Mouse (Mus musculus) forebrain, embryonic 11.5 days (tissue): ENCODE results near the gene Rimbp2. TPM values are rescaled to one million over a fixed set of nuclear protein-coding genes. Genes with fewer than 3 reads are reported as not detected.

Experiments used
- ATAC-seq: fragments of 200-750 bp; cut with Nextera tagmentation; replicated peaks from 2 replicates; pipeline ENCODE4 v1.8.0; 2017; ENCODE audit warnings: moderate TSS enrichment; ENCODE audit not compliant: low FRiP score
- DNase-seq: peaks from one replicate; pipeline ENCODE4 v3.0.0-alpha.2; 2017; ENCODE audit warnings: low spot score
- H3K27ac ChIP-seq: fragments of 300-500 bp; sonication (generic); 2 replicates; pipeline ENCODE4 v1.5.1; 2014; ENCODE audit warnings: low read depth, low read length
- H3K27me3 ChIP-seq: fragments of 300-500 bp; sonication (generic); 2 replicates; pipeline ENCODE4 v1.6.1; 2014; ENCODE audit warnings: mild to moderate bottlenecking, low read length, mixed read lengths; ENCODE audit not compliant: control insufficient read depth, insufficient read depth
- H3K36me3 ChIP-seq: fragments of 300-500 bp; sonication (generic); 2 replicates; pipeline ENCODE4 v1.6.1; 2014; ENCODE audit warnings: mild to moderate bottlenecking, low read length, moderate library complexity, mixed read lengths; ENCODE audit not compliant: control insufficient read depth, insufficient read depth
- H3K4me1 ChIP-seq: fragments of 300-500 bp; sonication (generic); replicated peaks from 2 replicates; pipeline ENCODE4 v1.6.1; 2014; ENCODE audit warnings: low read length, mixed read lengths; ENCODE audit not compliant: control insufficient read depth, insufficient read depth
- H3K4me2 ChIP-seq: fragments of 300-500 bp; sonication (generic); 2 replicates; pipeline ENCODE4 v1.6.1; 2014; ENCODE audit warnings: low read depth, mild to moderate bottlenecking, low read length, moderate library complexity, mixed read lengths; ENCODE audit not compliant: severe bottlenecking
- H3K4me3 ChIP-seq: fragments of 300-500 bp; sonication (generic); 2 replicates; pipeline ENCODE4 v1.5.1; 2014; ENCODE audit warnings: low read depth, low read length
- H3K9ac ChIP-seq: fragments of 300-500 bp; sonication (generic); 2 replicates; pipeline ENCODE4 v1.6.1; 2014; ENCODE audit warnings: low read length
- H3K9me3 ChIP-seq: fragments of 300-500 bp; sonication (generic); 2 replicates; pipeline ENCODE4 v1.6.1; 2016; ENCODE audit warnings: low read length, mixed read lengths; ENCODE audit not compliant: control insufficient read depth
- WGBS: fragments of 180-500 bp; shearing (Covaris S2); extraction: QIAGEN DNeasy Blood & Tissue Kit; methylation state at CpG from one replicate; pipeline ENCODE4 v1.1.7; 2014; 5-methylcytosine and 5-hydroxymethylcytosine counted together
- polyA plus RNA-seq: library from polyadenylated mRNA; unstranded; fragments of >200 nt; fragmentation: Nextera tagmentation; extraction: Ambion mirVana; gene quantifications from 2 replicates; pipeline ENCODE4 v1.2.1, GENCODE M21; 2014

Gene Rimbp2
- polyA plus RNA-seq, 1 experiment from 2014 or later: 0.44 TPM

DNA sequence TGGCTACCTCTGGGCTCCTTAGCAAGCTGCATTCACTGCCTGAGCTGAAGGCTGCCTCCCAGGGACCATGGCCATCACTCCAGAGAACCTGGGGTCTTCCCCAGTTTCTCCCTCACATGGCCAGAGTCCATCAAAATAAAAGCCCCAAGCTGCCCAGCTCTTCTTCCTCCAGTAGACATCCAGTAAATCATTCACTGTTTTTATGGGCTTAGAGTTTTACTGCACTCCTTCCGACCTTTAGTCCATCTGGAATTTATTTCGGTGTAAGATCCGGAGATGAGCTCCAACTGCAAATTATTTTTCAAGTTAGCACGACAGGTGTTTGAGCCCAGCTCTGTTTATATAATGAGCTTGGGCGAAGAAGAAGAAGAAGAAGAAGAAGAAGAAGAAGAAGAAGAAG is 69.0 kb downstream of the Rimbp2 start:
- no peak for DNase-seq
- 82% methylated on average over 5 of the region's 5 CpGs for WGBS

DNA sequence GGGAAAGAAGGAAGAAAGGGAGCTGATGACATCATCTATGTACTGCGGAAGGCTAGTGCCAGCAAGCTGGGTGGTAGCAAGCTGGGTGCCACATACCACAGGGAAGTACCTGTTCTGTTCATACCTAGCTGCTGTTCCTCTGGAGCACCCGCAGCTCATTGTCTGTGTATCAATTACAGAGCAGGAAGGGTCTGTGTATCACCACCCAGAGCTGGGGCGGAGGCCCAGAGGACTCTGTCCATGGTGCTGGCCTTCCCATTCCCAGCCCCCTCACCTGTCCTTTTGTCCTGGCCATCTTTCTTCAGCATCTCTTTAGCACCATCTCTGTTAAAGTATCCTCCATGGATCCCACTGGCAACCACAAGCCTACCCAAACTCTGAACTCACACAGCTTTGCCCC is 74.2 kb downstream of the Rimbp2 start:
- no peaks in the 10 kb centered on the region for H3K4me1 ChIP-seq
- 43% methylated on average over 3 of the region's 3 CpGs for WGBS
- no peaks in the 10 kb centered on the region for H3K36me3 ChIP-seq
- DNase-seq (peak; percentile 59), ATAC-seq (no peak)
- no peak overlapping the region for H3K9ac ChIP-seq
- no peaks in the 10 kb centered on the region; the same call in 1 of the 2 replicates for H3K27me3 ChIP-seq
- H3K4me3 ChIP-seq: no peak overlapping the region
- no peak overlapping the region for H3K4me2 ChIP-seq
- no peaks in the 10 kb centered on the region for H3K9me3 ChIP-seq
- H3K27ac ChIP-seq: no peak overlapping the region

More for the DNA sequence above, 69.0 kb downstream of the Rimbp2 start:
- Histone ChIP-seq H3K4me3 (no peak overlapping the region), H3K27me3 (no peaks in the 10 kb centered on the region), H3K27ac (no peak overlapping the region), H3K9me3 (no peaks in the 10 kb centered on the region), H3K36me3 (no peaks in the 10 kb centered on the region), H3K4me2 (no peak overlapping the region), H3K9ac (no peak overlapping the region), H3K4me1 (no peaks in the 10 kb centered on the region)
- no peak for ATAC-seq

DNA sequence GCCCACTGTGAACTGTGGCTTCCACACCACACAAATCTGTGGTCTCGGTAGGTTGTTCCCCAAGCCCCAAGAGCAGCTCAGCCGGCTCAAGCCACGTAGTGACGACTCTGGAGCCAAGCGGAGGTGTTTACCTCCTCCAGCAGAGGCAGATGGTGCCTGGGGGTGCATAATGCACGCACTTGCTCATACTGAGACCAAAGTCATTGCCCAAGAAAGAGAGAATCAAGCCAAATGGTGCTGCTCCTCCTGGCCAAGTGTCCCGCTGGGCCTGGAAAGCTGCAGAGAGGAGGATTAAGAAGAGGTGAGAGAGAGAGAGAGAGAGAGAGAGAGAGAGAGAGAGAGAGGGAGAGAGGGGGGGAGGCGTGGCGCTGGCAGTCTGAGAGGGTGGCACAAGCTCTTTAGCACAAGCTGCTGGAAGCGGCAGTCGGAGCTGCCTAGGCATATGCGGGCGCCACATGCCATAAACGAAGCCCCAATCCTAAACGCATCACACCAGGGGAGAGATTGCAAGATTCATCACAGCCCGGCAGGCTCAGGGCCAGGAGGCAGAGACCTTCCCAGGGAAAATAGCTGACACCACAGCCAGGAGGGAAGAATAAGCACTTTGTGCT is 75.8 kb downstream of the Rimbp2 start:
- no peaks in the 10 kb centered on the region for H3K36me3 ChIP-seq
- no peak for ATAC-seq
- H3K27ac ChIP-seq: no peak overlapping the region
- no peaks in the 10 kb centered on the region for H3K9me3 ChIP-seq
- 26% methylated on average over 16 of the region's 16 CpGs for WGBS
- no peaks in the 10 kb centered on the region; the same call in 1 of the 2 replicates for H3K27me3 ChIP-seq
- H3K9ac ChIP-seq: no peak overlapping the region
- H3K4me1 ChIP-seq: no peaks in the 10 kb centered on the region
- no peak for DNase-seq
- H3K4me2 ChIP-seq: no peak overlapping the region
- no peak overlapping the region for H3K4me3 ChIP-seq

DNA sequence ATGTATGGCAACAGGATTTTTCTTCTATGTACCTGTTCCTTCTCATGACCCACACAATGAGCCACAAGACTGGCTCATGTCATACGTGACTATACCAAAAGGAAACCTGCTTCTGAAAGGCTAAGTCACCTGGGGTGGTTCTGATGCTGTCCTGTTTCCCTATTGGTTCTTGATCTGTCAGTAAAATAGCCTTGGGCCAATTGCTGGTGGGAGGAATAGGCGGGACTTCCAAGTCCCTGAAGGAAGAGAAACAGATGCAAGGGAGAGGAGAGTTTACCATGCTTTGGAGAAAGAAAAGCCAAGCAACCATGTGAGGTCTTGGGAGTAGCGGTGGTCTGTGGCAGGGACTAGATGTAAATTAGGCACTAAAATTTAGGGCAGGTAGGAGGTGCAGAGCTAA is 81.6 kb downstream of the Rimbp2 start:
- Histone ChIP-seq H3K36me3 (no peaks in the 10 kb centered on the region), H3K4me3 (no peak overlapping the region), H3K4me1 (no peaks in the 10 kb centered on the region), H3K27me3 (no peaks in the 10 kb centered on the region; the same call in 1 of the 2 replicates), H3K9me3 (no peaks in the 10 kb centered on the region), H3K27ac (no peak overlapping the region), H3K4me2 (no peak overlapping the region), H3K9ac (no peak overlapping the region)
- no peak for ATAC-seq
- WGBS: 65% methylated on average over 3 of the region's 3 CpGs
- DNase-seq: no peak

DNA sequence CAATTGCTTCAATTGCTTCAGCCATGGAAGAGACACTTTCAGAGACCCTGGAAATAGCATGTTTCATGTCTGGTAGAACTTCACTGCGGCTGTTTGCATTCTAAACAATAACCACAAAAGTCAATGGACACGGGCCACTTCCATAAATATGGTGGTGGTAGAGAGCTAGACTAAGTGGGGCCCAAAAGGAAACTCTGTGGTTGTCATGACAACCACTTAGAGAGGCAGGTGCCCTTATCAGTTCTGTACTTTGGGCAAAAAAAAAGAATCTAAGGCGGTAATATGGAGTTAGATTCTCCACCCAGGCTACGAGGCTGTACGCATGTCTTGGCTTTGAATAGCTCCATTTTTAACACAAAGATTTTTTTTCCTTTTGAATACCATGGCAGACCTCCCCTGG is 86.5 kb downstream of the Rimbp2 start:
- no peak for ATAC-seq
- H3K36me3 ChIP-seq: no peaks in the 10 kb centered on the region
- WGBS: 81% methylated on average over 5 of the region's 5 CpGs
- H3K4me3 ChIP-seq: no peak overlapping the region
- no peak overlapping the region for H3K9ac ChIP-seq
- no peak overlapping the region for H3K27ac ChIP-seq
- no peak overlapping the region for H3K4me2 ChIP-seq
- H3K27me3 ChIP-seq: no peaks in the 10 kb centered on the region
- DNase-seq: no peak
- H3K4me1 ChIP-seq: no peaks in the 10 kb centered on the region
- H3K9me3 ChIP-seq: no peaks in the 10 kb centered on the region

DNA sequence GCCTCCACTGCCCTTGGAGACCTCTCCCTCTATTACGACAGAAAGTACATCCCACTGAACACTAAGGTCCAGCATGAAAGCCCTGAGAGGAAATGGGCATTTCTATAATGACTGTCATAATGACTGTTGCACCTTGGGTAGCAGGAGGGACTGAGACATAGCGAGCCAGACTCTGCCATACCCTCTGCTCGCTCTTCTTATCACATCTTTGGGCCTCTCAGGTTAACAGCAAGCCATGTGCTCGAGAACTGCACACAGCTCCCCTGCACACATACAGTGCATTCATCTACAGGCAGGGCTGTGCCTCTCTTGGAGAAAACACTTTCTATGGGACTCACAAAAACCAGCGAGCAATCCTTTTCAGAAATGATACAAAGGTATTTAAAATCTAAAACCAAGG is 87.0 kb downstream of the Rimbp2 start:
- H3K27me3 ChIP-seq: no peaks in the 10 kb centered on the region
- H3K9me3 ChIP-seq: no peaks in the 10 kb centered on the region
- no peaks in the 10 kb centered on the region for H3K4me1 ChIP-seq
- no peaks in the 10 kb centered on the region for H3K36me3 ChIP-seq
- ATAC-seq (no peak), DNase-seq (no peak)
- H3K9ac ChIP-seq: no peak overlapping the region
- no peak overlapping the region for H3K4me2 ChIP-seq
- WGBS: 85% methylated on average over 5 of the region's 5 CpGs
- H3K4me3 ChIP-seq: no peak overlapping the region
- H3K27ac ChIP-seq: no peak overlapping the region

DNA sequence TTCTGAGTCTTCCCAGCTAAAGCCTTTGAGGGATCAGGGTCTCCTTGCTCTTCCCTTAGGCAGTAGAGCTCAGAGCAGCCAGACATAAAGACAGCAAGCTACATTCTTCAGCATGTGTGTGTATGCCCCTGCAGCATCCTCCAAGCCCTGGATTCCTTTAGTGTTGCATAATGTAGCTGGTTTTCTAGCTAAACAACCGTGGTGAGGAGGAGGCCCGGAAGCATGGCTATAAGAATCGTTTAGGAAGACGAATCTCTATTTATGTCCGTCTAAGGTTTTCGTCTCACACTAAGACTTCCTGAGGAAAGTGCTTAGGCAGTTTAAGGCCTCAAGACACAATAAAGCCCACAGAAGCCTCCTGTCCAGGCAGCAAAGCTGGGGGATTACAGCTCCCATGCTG is 89.8 kb downstream of the Rimbp2 start:
- Histone ChIP-seq H3K4me3 (no peak overlapping the region), H3K4me1 (no peaks in the 10 kb centered on the region), H3K9me3 (no peaks in the 10 kb centered on the region), H3K27me3 (no peaks in the 10 kb centered on the region), H3K9ac (no peak overlapping the region), H3K36me3 (no peaks in the 10 kb centered on the region), H3K27ac (no peak overlapping the region), H3K4me2 (no peak overlapping the region)
- no peak for ATAC-seq
- DNase-seq: no peak
- WGBS: 53% methylated on average over 6 of the region's 6 CpGs

DNA sequence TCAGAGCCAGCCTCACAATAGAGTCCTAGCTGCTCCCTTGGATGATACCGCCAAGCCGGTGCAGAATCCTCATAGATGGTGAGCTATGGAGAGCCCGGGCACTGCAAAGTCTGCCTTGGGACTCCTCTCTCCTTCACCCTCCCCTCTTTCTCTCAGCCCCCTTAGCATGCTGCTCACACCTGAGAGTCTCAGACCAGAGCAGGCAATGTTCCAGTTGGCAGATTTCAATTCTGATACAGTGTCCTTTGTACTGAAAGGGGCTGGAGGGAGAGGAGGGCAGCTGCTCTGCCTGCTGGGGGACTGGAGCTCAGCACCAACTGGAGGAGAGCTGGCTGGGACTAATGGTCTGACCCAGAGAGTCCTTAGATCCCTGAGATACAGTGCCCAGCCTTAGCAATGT is 92.4 kb downstream of the Rimbp2 start:
- no peaks in the 10 kb centered on the region for H3K27me3 ChIP-seq
- H3K9ac ChIP-seq: no peak overlapping the region
- WGBS: 89% methylated on average over 3 of the region's 3 CpGs
- ATAC-seq (no peak), DNase-seq (no peak)
- no peak overlapping the region for H3K4me3 ChIP-seq
- no peaks in the 10 kb centered on the region for H3K9me3 ChIP-seq
- H3K4me2 ChIP-seq: no peak overlapping the region
- no peaks in the 10 kb centered on the region for H3K36me3 ChIP-seq
- H3K4me1 ChIP-seq: no peaks in the 10 kb centered on the region
- H3K27ac ChIP-seq: no peak overlapping the region

DNA sequence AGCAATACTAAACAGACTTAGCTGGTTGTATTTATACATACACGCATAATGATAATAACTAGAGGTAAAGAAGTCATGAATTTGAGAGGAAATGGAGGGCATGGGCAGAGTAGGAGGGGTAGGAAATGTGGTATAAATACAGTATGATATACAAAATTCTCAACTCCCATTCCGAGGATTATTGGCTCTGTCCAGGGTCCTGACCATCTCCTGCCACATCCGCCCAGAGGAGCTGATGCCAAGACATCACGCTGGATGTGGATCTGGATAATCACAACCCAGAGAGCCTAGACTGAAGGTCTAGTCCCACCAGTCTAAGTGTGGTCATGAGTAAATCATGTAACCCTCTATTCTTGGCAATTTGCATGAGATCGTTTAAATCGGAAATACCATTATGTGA is 100.5 kb downstream of the Rimbp2 start:
- no peak for ATAC-seq
- Histone ChIP-seq H3K9ac (no peak overlapping the region), H3K4me2 (no peak overlapping the region), H3K27me3 (no peaks in the 10 kb centered on the region), H3K9me3 (no peaks in the 10 kb centered on the region), H3K27ac (no peak overlapping the region), H3K4me1 (no peaks in the 10 kb centered on the region), H3K36me3 (no peaks in the 10 kb centered on the region), H3K4me3 (no peak overlapping the region)
- DNase-seq: no peak
- WGBS: 67% methylated on average over 6 of the region's 6 CpGs
